Mouse (Mus musculus): ENCODE data around the gene Stxbp1. TPM values are rescaled to one million over a fixed set of nuclear protein-coding genes. Genes with fewer than 3 reads are reported as not detected.
A peak's percentile ranks its signal among the peaks of the same experiment; 100 is the strongest.

Stxbp1 gene
- polyA plus RNA-seq, 1 experiment from 2014 or later = 51.4 TPM

- Histone ChIP-seq H3K9me3 (ENCODE audit: control insufficient read depth, low read length) (no peaks in the 10 kb centered on the region), H3K4me1 (ENCODE audit: control insufficient read depth, insufficient read depth, low read length) (no peaks in the 10 kb centered on the region), H3K4me2 (no peak overlapping the region), H3K27ac (ENCODE audit: low read depth, low read length) (no peak overlapping the region), H3K9ac (ENCODE audit: low read length) (no peak overlapping the region), H3K27me3 (ENCODE audit: control insufficient read depth, insufficient read depth, low read length) (no peaks in the 10 kb centered on the region), H3K4me3 (ENCODE audit: low read depth, low read length) (no peak overlapping the region), H3K36me3 (ENCODE audit: control insufficient read depth, insufficient read depth, low read length) (no peaks in the 10 kb centered on the region; the same call in 1 of the 2 replicates)
- ATAC-seq (ENCODE audit: low FRiP score) = no peak
- DNase-seq (ENCODE audit: low spot score, missing footprints) = no peak
Measured at GRCm38 (mm10) chr2:32835588-32835987, 11.5 kb downstream of the Stxbp1 start.

GRCm38 (mm10) chr2:32834496-32834895 lies 12.5 kb downstream of the Stxbp1 start:
- ATAC-seq (ENCODE audit: low FRiP score) (no peak), DNase-seq (ENCODE audit: low spot score, missing footprints) (no peak)
- no peak overlapping the region for H3K4me2 ChIP-seq
- no peaks in the 10 kb centered on the region for H3K9me3 ChIP-seq (ENCODE audit: control insufficient read depth, low read length)
- no peaks in the 10 kb centered on the region for H3K4me1 ChIP-seq (ENCODE audit: control insufficient read depth, insufficient read depth, low read length)
- H3K9ac ChIP-seq (ENCODE audit: low read length) = no peak overlapping the region
- H3K27me3 ChIP-seq (ENCODE audit: control insufficient read depth, insufficient read depth, low read length) = no peaks in the 10 kb centered on the region
- WGBS = 63% methylated on average over 7 of the region's 7 CpGs
- no peaks in the 10 kb centered on the region; the same call in 1 of the 2 replicates for H3K36me3 ChIP-seq (ENCODE audit: control insufficient read depth, insufficient read depth, low read length)
- no peak overlapping the region for H3K4me3 ChIP-seq (ENCODE audit: low read depth, low read length)
- no peak overlapping the region for H3K27ac ChIP-seq (ENCODE audit: low read depth, low read length)

GRCm38 (mm10) chr2:32828979-32829676 lies 17.9 kb downstream of the Stxbp1 start:
- 77% methylated on average over 11 of the region's 11 CpGs for WGBS
- H3K4me1 ChIP-seq (ENCODE audit: control insufficient read depth, insufficient read depth, low read length) = peaks cover 5% of the 10 kb centered on the region
- no peak overlapping the region for H3K27ac ChIP-seq (ENCODE audit: low read depth, low read length)
- no peaks in the 10 kb centered on the region for H3K36me3 ChIP-seq (ENCODE audit: control insufficient read depth, insufficient read depth, low read length)
- no peak overlapping the region for H3K4me3 ChIP-seq (ENCODE audit: low read depth, low read length)
- DNase-seq (ENCODE audit: low spot score, missing footprints) (no peak), ATAC-seq (ENCODE audit: low FRiP score) (no peak)
- H3K27me3 ChIP-seq (ENCODE audit: control insufficient read depth, insufficient read depth, low read length) = no peaks in the 10 kb centered on the region
- no peaks in the 10 kb centered on the region for H3K9me3 ChIP-seq (ENCODE audit: control insufficient read depth, low read length)
- no peak overlapping the region for H3K4me2 ChIP-seq
- no peak overlapping the region for H3K9ac ChIP-seq (ENCODE audit: low read length)

GRCm38 (mm10) chr2:32825796-32826195 lies 21.2 kb downstream of the Stxbp1 start:
- H3K27ac ChIP-seq (ENCODE audit: low read depth, low read length) = no peak overlapping the region
- H3K36me3 ChIP-seq (ENCODE audit: control insufficient read depth, insufficient read depth, low read length) = no peaks in the 10 kb centered on the region

GRCm38 (mm10) chr2:32824778-32825177 lies 22.3 kb downstream of the Stxbp1 start:
- peak overlapping the region; percentile 67; the same call in 1 of the 2 replicates for H3K27ac ChIP-seq (ENCODE audit: low read depth, low read length)
- WGBS = 100% methylated on average over 1 of the region's 1 CpGs

More at GRCm38 (mm10) chr2:32825796-32826195, 21.2 kb downstream of the Stxbp1 start:
- ATAC-seq (ENCODE audit: low FRiP score) = no peak
- peak; percentile 33 for DNase-seq (ENCODE audit: low spot score, missing footprints)
- no peak overlapping the region for H3K9ac ChIP-seq (ENCODE audit: low read length)
- no peak overlapping the region for H3K4me3 ChIP-seq (ENCODE audit: low read depth, low read length)
- no peak overlapping the region for H3K4me2 ChIP-seq
- 83% methylated on average over 6 of the region's 6 CpGs for WGBS
- no peaks in the 10 kb centered on the region for H3K27me3 ChIP-seq (ENCODE audit: control insufficient read depth, insufficient read depth, low read length)
- peaks cover 7% of the 10 kb centered on the region for H3K4me1 ChIP-seq (ENCODE audit: control insufficient read depth, insufficient read depth, low read length)
- no peaks in the 10 kb centered on the region for H3K9me3 ChIP-seq (ENCODE audit: control insufficient read depth, low read length)

GRCm38 (mm10) chr2:32824181-32824580 lies 22.9 kb downstream of the Stxbp1 start:
- no peak overlapping the region for H3K9ac ChIP-seq (ENCODE audit: low read length)
- peak; percentile 87 for DNase-seq (ENCODE audit: low spot score, missing footprints)
- 42% methylated on average over 8 of the region's 8 CpGs for WGBS
- peaks cover 7% of the 10 kb centered on the region for H3K4me1 ChIP-seq (ENCODE audit: control insufficient read depth, insufficient read depth, low read length)
- no peaks in the 10 kb centered on the region for H3K27me3 ChIP-seq (ENCODE audit: control insufficient read depth, insufficient read depth, low read length)
- H3K36me3 ChIP-seq (ENCODE audit: control insufficient read depth, insufficient read depth, low read length) = no peaks in the 10 kb centered on the region
- H3K4me2 ChIP-seq = no peak overlapping the region
- peak; percentile 38; the same call in 1 of the 2 replicates for ATAC-seq (ENCODE audit: low FRiP score)
- peak overlapping the region; percentile 67 for H3K27ac ChIP-seq (ENCODE audit: low read depth, low read length)
- H3K4me3 ChIP-seq (ENCODE audit: low read depth, low read length) = no peak overlapping the region
- H3K9me3 ChIP-seq (ENCODE audit: control insufficient read depth, low read length) = no peaks in the 10 kb centered on the region

More at GRCm38 (mm10) chr2:32824778-32825177, 22.3 kb downstream of the Stxbp1 start:
- no peaks in the 10 kb centered on the region for H3K9me3 ChIP-seq (ENCODE audit: control insufficient read depth, low read length)
- H3K27me3 ChIP-seq (ENCODE audit: control insufficient read depth, insufficient read depth, low read length) = no peaks in the 10 kb centered on the region
- H3K4me3 ChIP-seq (ENCODE audit: low read depth, low read length) = no peak overlapping the region
- H3K36me3 ChIP-seq (ENCODE audit: control insufficient read depth, insufficient read depth, low read length) = no peaks in the 10 kb centered on the region
- H3K4me1 ChIP-seq (ENCODE audit: control insufficient read depth, insufficient read depth, low read length) = peaks cover 7% of the 10 kb centered on the region
- H3K4me2 ChIP-seq = no peak overlapping the region
- H3K9ac ChIP-seq (ENCODE audit: low read length) = no peak overlapping the region
- DNase-seq (ENCODE audit: low spot score, missing footprints) = no peak
- ATAC-seq (ENCODE audit: low FRiP score) = no peak

- peak overlapping the region; percentile 13; the same call in 1 of the 2 replicates for H3K9ac ChIP-seq (ENCODE audit: low read length)
- no peaks in the 10 kb centered on the region for H3K27me3 ChIP-seq (ENCODE audit: control insufficient read depth, insufficient read depth, low read length)
- H3K4me2 ChIP-seq = no peak overlapping the region
- H3K36me3 ChIP-seq (ENCODE audit: control insufficient read depth, insufficient read depth, low read length) = no peaks in the 10 kb centered on the region
- peaks cover 7% of the 10 kb centered on the region for H3K4me1 ChIP-seq (ENCODE audit: control insufficient read depth, insufficient read depth, low read length)
- H3K9me3 ChIP-seq (ENCODE audit: control insufficient read depth, low read length) = no peaks in the 10 kb centered on the region
- 74% methylated on average over 8 of the region's 8 CpGs for WGBS
- no peak overlapping the region for H3K4me3 ChIP-seq (ENCODE audit: low read depth, low read length)
- DNase-seq (ENCODE audit: low spot score, missing footprints) (peak; percentile 83), ATAC-seq (ENCODE audit: low FRiP score) (no peak)
- H3K27ac ChIP-seq (ENCODE audit: low read depth, low read length) = peak overlapping the region; percentile 67; the same call in 1 of the 2 replicates
Measured at GRCm38 (mm10) chr2:32823579-32824154, 23.4 kb downstream of the Stxbp1 start.

- Histone ChIP-seq H3K27ac (ENCODE audit: low read depth, low read length) (no peak overlapping the region; the same call in 1 of the 2 replicates), H3K4me1 (ENCODE audit: control insufficient read depth, insufficient read depth, low read length) (peaks cover 7% of the 10 kb centered on the region), H3K9me3 (ENCODE audit: control insufficient read depth, low read length) (no peaks in the 10 kb centered on the region), H3K4me2 (no peak overlapping the region), H3K36me3 (ENCODE audit: control insufficient read depth, insufficient read depth, low read length) (no peaks in the 10 kb centered on the region), H3K27me3 (ENCODE audit: control insufficient read depth, insufficient read depth, low read length) (no peaks in the 10 kb centered on the region), H3K4me3 (ENCODE audit: low read depth, low read length) (no peak overlapping the region), H3K9ac (ENCODE audit: low read length) (peak overlapping the region; percentile 13; the same call in 1 of the 2 replicates)
- WGBS = 65% methylated on average over 11 of the region's 11 CpGs
- ATAC-seq (ENCODE audit: low FRiP score) (no peak), DNase-seq (ENCODE audit: low spot score, missing footprints) (no peak)
Measured at GRCm38 (mm10) chr2:32823153-32823552, 23.9 kb downstream of the Stxbp1 start.

- no peak for DNase-seq (ENCODE audit: low spot score, missing footprints)
- Histone ChIP-seq H3K27ac (ENCODE audit: low read depth, low read length) (no peak overlapping the region), H3K36me3 (ENCODE audit: control insufficient read depth, insufficient read depth, low read length) (no peaks in the 10 kb centered on the region), H3K9ac (ENCODE audit: low read length) (no peak overlapping the region), H3K4me1 (ENCODE audit: control insufficient read depth, insufficient read depth, low read length) (peaks cover 7% of the 10 kb centered on the region), H3K9me3 (ENCODE audit: control insufficient read depth, low read length) (no peaks in the 10 kb centered on the region), H3K27me3 (ENCODE audit: control insufficient read depth, insufficient read depth, low read length) (no peaks in the 10 kb centered on the region), H3K4me2 (no peak overlapping the region), H3K4me3 (ENCODE audit: low read depth, low read length) (no peak overlapping the region)
- no peak for ATAC-seq (ENCODE audit: low FRiP score)
- 79% methylated on average over 6 of the region's 6 CpGs for WGBS
Measured at GRCm38 (mm10) chr2:32822643-32823042, 24.4 kb downstream of the Stxbp1 start.

Measured in midbrain, embryonic 11.5 days (tissue).